ENCODE assay signal across 8 mouse cellular contexts in the genomic region with DNA sequence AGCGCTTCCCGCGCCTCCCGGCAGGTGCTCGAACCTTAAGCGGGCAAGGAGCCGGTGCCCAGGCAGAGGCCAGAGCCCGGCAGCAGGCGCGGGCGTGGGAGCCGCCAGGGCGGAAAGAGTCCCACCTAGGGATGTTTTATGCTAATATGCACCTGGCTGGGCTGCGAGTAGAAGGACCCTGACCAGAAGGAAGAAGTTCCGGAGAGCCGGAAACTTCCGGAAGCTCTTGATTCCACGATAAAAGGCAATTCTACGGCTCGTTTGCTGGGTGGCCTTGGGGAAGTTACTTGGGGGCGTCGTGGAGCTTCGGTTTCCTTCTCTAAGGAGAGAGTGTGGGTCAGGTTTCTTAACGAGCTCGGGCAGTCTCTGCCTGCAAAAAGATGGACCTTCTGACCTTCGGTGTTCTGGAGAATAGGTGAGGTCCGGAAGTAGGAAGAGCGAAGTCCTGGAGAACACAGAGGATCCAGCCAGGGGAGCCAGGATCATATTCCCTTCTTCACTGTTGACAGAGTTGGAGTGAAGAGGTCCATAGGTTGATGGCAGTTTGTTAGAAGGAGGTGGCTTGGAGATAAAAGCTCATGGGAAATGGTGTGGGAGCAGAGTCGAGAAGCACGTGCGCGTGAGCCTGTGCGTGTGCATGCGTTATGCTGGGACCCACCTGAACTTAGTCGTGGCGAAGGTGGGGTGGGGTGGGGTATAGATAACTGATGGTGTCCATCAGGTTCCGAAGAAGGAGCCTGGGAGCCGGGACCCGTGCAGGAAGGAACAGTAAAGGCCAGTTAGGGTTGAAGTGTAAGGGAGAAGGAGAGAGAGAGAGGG. TPM values are rescaled to one million over a fixed set of nuclear protein-coding genes. Genes with fewer than 3 reads are reported as not detected.
DNase-seq lines count a peak whose midpoint lies in the region; ATAC-seq and TF ChIP-seq lines count a peak whose summit lies in the region.

No protein-coding gene starts in this region.

- H3K36me3 ChIP-seq in embryonic facial prominence, embryonic 13.5 days, result no peaks in the 10 kb centered on the region
- no peaks in the 10 kb centered on the region for H3K36me3 ChIP-seq in intestine, postnatal 0 days (ENCODE audit: control insufficient read depth, insufficient read depth)
- H3K36me3 ChIP-seq in neural tube, embryonic 15.5 days, result no peaks in the 10 kb centered on the region

- no peak overlapping the region for H3K27ac ChIP-seq in left cerebral cortex, adult 2 months
- H3K27ac ChIP-seq in embryonic facial prominence, embryonic 13.5 days, result peak overlapping the region; percentile 92
- H3K27ac ChIP-seq in intestine, postnatal 0 days (ENCODE audit: low read depth, low read length), result no peak overlapping the region
- no peak overlapping the region for H3K27ac ChIP-seq in neural tube, embryonic 15.5 days (replicated peaks)

- no peaks in the 10 kb centered on the region for H3K27me3 ChIP-seq in embryonic facial prominence, embryonic 13.5 days
- 0 out of 2 replicates have a peak, but pooled peaks cover 3% of the 10 kb centered on the region for H3K27me3 ChIP-seq in intestine, postnatal 0 days (replicated peaks; ENCODE audit: control insufficient read depth, insufficient read depth, low read length)
- peaks cover 41% of the 10 kb centered on the region for H3K27me3 ChIP-seq in neural tube, embryonic 15.5 days (replicated peaks)

- H3K9ac ChIP-seq in embryonic facial prominence, embryonic 13.5 days, result peak overlapping the region; percentile 70
- H3K9ac ChIP-seq in intestine, postnatal 0 days (ENCODE audit: low read depth, low read length), result peak overlapping the region; percentile 17
- peak overlapping the region; percentile 49 for H3K9ac ChIP-seq in neural tube, embryonic 15.5 days (replicated peaks)

- intact Hi-C loops in left cerebral cortex, adult 2 months (cut with DNase I), result loop anchor here (1.0 to 5.0 kb wide), 2 partner anchors 41 to 83 kb away; no protein-coding TSS in a partner anchor
- intact Hi-C loops in gastrocnemius, postnatal 36 days (cut with DNase I), result loop anchor here (5.0 kb wide), 3 partner anchors 48 to 138 kb away; no protein-coding TSS in a partner anchor

- no peak for ATAC-seq in embryonic facial prominence, embryonic 13.5 days (ENCODE audit: insufficient number of reproducible peaks, insufficient read depth, low FRiP score, low TSS enrichment, low read depth)
- peak; percentile 51 for ATAC-seq in intestine, postnatal 0 days
- ATAC-seq in neural tube, embryonic 15.5 days (ENCODE audit: low FRiP score), result no peak

- no peak for DNase-seq in left cerebral cortex, adult 2 months (ENCODE audit: extremely low spot score in 1 of 2, low spot score in 2 of 2)
- DNase-seq in left cerebral cortex, adult 11 months (ENCODE audit: low spot score), result no peak
- no peak for DNase-seq in cerebellum, adult 18-20 months
- no peak for DNase-seq in kidney, adult 8-10 months
- no peak for DNase-seq in gastrocnemius, postnatal 36 days

- peak overlapping the region; percentile 90 for H3K4me2 ChIP-seq in embryonic facial prominence, embryonic 13.5 days
- peak overlapping the region; percentile 78 for H3K4me2 ChIP-seq in intestine, postnatal 0 days (replicated peaks; ENCODE audit: low read depth)
- peak overlapping the region; percentile 84 for H3K4me2 ChIP-seq in neural tube, embryonic 15.5 days

- 4% methylated on average over 39 of the region's 39 CpGs for WGBS in embryonic facial prominence, embryonic 13.5 days
- WGBS in intestine, postnatal 0 days, result 8% methylated on average over 39 of the region's 39 CpGs
- 6% methylated on average over 39 of the region's 39 CpGs for WGBS in neural tube, embryonic 15.5 days

- peaks cover 79% of the 10 kb centered on the region for H3K4me1 ChIP-seq in embryonic facial prominence, embryonic 13.5 days
- 0 out of 2 replicates have a peak, but pooled peaks cover 8% of the 10 kb centered on the region for H3K4me1 ChIP-seq in intestine, postnatal 0 days (replicated peaks; ENCODE audit: control insufficient read depth, insufficient read depth, low read length)
- H3K4me1 ChIP-seq in neural tube, embryonic 15.5 days, result peaks cover 49% of the 10 kb centered on the region

- TF ChIP-seq CTCF in left cerebral cortex, adult 2 months (IDR thresholded peaks at IDR 0.05), result no peak; the same call in 1 of the 2 replicates
- 0 out of 2 replicates have a peak, but pooled peaks have one; percentile 14 for TF ChIP-seq CTCF in intestine, postnatal 0 days (IDR thresholded peaks at IDR 0.05; ENCODE audit: low read depth)

- H3K4me3 ChIP-seq in left cerebral cortex, adult 2 months, result peak overlapping the region; percentile 37
- peak overlapping the region; percentile 48 for H3K4me3 ChIP-seq in embryonic facial prominence, embryonic 13.5 days
- peak overlapping the region; percentile 32 for H3K4me3 ChIP-seq in intestine, postnatal 0 days (ENCODE audit: low read depth, low read length)
- peak overlapping the region; percentile 39 for H3K4me3 ChIP-seq in neural tube, embryonic 15.5 days (replicated peaks)

- H3K9me3 ChIP-seq in embryonic facial prominence, embryonic 13.5 days, result no peaks in the 10 kb centered on the region
- no peaks in the 10 kb centered on the region for H3K9me3 ChIP-seq in intestine, postnatal 0 days (ENCODE audit: control insufficient read depth)
- no peaks in the 10 kb centered on the region for H3K9me3 ChIP-seq in neural tube, embryonic 15.5 days (replicated peaks)

RNA-seq across cellular contexts. Expression of a gene that starts 44.4 kb away (rescaled TPM):
- 10 to 100 TPM; 26.8 to 27.3 TPM for total RNA-seq in left cerebral cortex, adult 2 months (2021)
- 71.4 and 72.9 TPM in 2 replicates for polyA plus RNA-seq in embryonic facial prominence, embryonic 13.5 days (2015; fragmentation: Nextera tagmentation; extraction: Ambion mirVana)
- polyA plus RNA-seq in intestine, postnatal 0 days (2015; fragmentation: Nextera tagmentation; extraction: Ambion mirVana), result 3.9 and 4.0 TPM in 2 replicates
- 12.0 and 14.4 TPM in 2 replicates for polyA plus RNA-seq in neural tube, embryonic 15.5 days (2015; fragmentation: Nextera tagmentation; extraction: Ambion mirVana)
- total RNA-seq in gastrocnemius, postnatal 36 days (2021), result 1 to 10 TPM in 1 of 2 experiments, under 1 TPM in 1; 0.84 to 1.4 TPM

Comparison
In these comparisons a context has a peak if more than half of its experiments do, and no peak if none do; other contexts are left out.
1. H3K9ac ChIP-seq: peak in every context shown above with its lines; median percentile 70 in embryonic facial prominence, embryonic 13.5 days; 49 in neural tube, embryonic 15.5 days; 17 in intestine, postnatal 0 days.